Mouse (Mus musculus): ENCODE measurements around the gene Adamts18. TPM values are rescaled to one million over a fixed set of nuclear protein-coding genes. Genes with fewer than 3 reads are reported as not detected.

Adamts18 gene
- polyA plus RNA-seq, 1 experiment from 2014 or later, result 3.5 TPM

GRCm38 (mm10) chr8:113753153-113753552 is 95.4 kb downstream of the Adamts18 start:
- H3K27me3 ChIP-seq (ENCODE audit: control insufficient read depth, insufficient read depth, low read length), result no peaks in the 10 kb centered on the region
- no peaks in the 10 kb centered on the region for H3K36me3 ChIP-seq (ENCODE audit: control insufficient read depth, insufficient read depth, low read length)
- H3K27ac ChIP-seq (ENCODE audit: low read depth, low read length), result no peak overlapping the region
- H3K9me3 ChIP-seq (ENCODE audit: control insufficient read depth, low read length), result no peaks in the 10 kb centered on the region
- H3K4me1 ChIP-seq (ENCODE audit: control insufficient read depth, insufficient read depth, low read length), result 0 out of 2 replicates have a peak, but pooled peaks cover 7% of the 10 kb centered on the region
- 86% methylated on average over 2 of the region's 2 CpGs for whole genome bisulfite sequencing
- no peak for ATAC-seq (ENCODE audit: low FRiP score, low TSS enrichment)
- no peak overlapping the region for H3K9ac ChIP-seq (ENCODE audit: low read depth, low read length)
- no peak overlapping the region for H3K4me3 ChIP-seq (ENCODE audit: low read length)
- no peak overlapping the region for H3K4me2 ChIP-seq (replicated peaks; ENCODE audit: low read depth, low read length)

- 92% methylated on average over 3 of the region's 3 CpGs for WGBS
- no peaks in the 10 kb centered on the region for H3K27me3 ChIP-seq (ENCODE audit: control insufficient read depth, insufficient read depth, low read length)
- ATAC-seq (ENCODE audit: low FRiP score, low TSS enrichment), result no peak
- no peak overlapping the region for H3K27ac ChIP-seq (ENCODE audit: low read depth, low read length)
- no peaks in the 10 kb centered on the region for H3K9me3 ChIP-seq (ENCODE audit: control insufficient read depth, low read length)
- no peak overlapping the region for H3K4me2 ChIP-seq (replicated peaks; ENCODE audit: low read depth, low read length)
- no peak overlapping the region for H3K4me3 ChIP-seq (ENCODE audit: low read length)
- no peaks in the 10 kb centered on the region for H3K36me3 ChIP-seq (ENCODE audit: control insufficient read depth, insufficient read depth, low read length)
- no peak overlapping the region for H3K9ac ChIP-seq (ENCODE audit: low read depth, low read length)
- 0 out of 2 replicates have a peak, but pooled peaks cover 7% of the 10 kb centered on the region for H3K4me1 ChIP-seq (ENCODE audit: control insufficient read depth, insufficient read depth, low read length)
Measured at GRCm38 (mm10) chr8:113752349-113752748, 96.2 kb downstream of the Adamts18 start.

GRCm38 (mm10) chr8:113735496-113736060 is 113.0 kb downstream of the Adamts18 start:
- no peak overlapping the region for H3K4me3 ChIP-seq (ENCODE audit: low read length)
- no peaks in the 10 kb centered on the region for H3K9me3 ChIP-seq (ENCODE audit: control insufficient read depth, low read length)
- H3K27me3 ChIP-seq (ENCODE audit: control insufficient read depth, insufficient read depth, low read length), result no peaks in the 10 kb centered on the region
- ATAC-seq (ENCODE audit: low FRiP score, low TSS enrichment), result no peak
- 71% methylated on average over 9 of the region's 9 CpGs for WGBS
- H3K36me3 ChIP-seq (ENCODE audit: control insufficient read depth, insufficient read depth, low read length), result no peaks in the 10 kb centered on the region
- no peak overlapping the region for H3K4me2 ChIP-seq (replicated peaks; ENCODE audit: low read depth, low read length)
- no peak overlapping the region for H3K27ac ChIP-seq (ENCODE audit: low read depth, low read length)
- H3K9ac ChIP-seq (ENCODE audit: low read depth, low read length), result no peak overlapping the region
- H3K4me1 ChIP-seq (ENCODE audit: control insufficient read depth, insufficient read depth, low read length), result no peaks in the 10 kb centered on the region

- no peak overlapping the region for H3K4me2 ChIP-seq (replicated peaks; ENCODE audit: low read depth, low read length)
- H3K36me3 ChIP-seq (ENCODE audit: control insufficient read depth, insufficient read depth, low read length), result no peaks in the 10 kb centered on the region
- no peak overlapping the region for H3K4me3 ChIP-seq (ENCODE audit: low read length)
- H3K27ac ChIP-seq (ENCODE audit: low read depth, low read length), result no peak overlapping the region
- ATAC-seq (ENCODE audit: low FRiP score, low TSS enrichment), result no peak
- no peaks in the 10 kb centered on the region for H3K27me3 ChIP-seq (ENCODE audit: control insufficient read depth, insufficient read depth, low read length)
- H3K9me3 ChIP-seq (ENCODE audit: control insufficient read depth, low read length), result no peaks in the 10 kb centered on the region
- no peak overlapping the region for H3K9ac ChIP-seq (ENCODE audit: low read depth, low read length)
- 67% methylated on average over 8 of the region's 8 CpGs for WGBS
- H3K4me1 ChIP-seq (ENCODE audit: control insufficient read depth, insufficient read depth, low read length), result no peaks in the 10 kb centered on the region
Measured at GRCm38 (mm10) chr8:113725331-113725730, 123.2 kb downstream of the Adamts18 start.

GRCm38 (mm10) chr8:113723873-113724538 is 124.5 kb downstream of the Adamts18 start:
- Histone ChIP-seq H3K27ac (ENCODE audit: low read depth, low read length) (no peak overlapping the region), H3K9me3 (ENCODE audit: control insufficient read depth, low read length) (no peaks in the 10 kb centered on the region), H3K36me3 (ENCODE audit: control insufficient read depth, insufficient read depth, low read length) (no peaks in the 10 kb centered on the region), H3K9ac (ENCODE audit: low read depth, low read length) (no peak overlapping the region), H3K4me2 (replicated peaks; ENCODE audit: low read depth, low read length) (no peak overlapping the region), H3K27me3 (ENCODE audit: control insufficient read depth, insufficient read depth, low read length) (no peaks in the 10 kb centered on the region), H3K4me1 (ENCODE audit: control insufficient read depth, insufficient read depth, low read length) (no peaks in the 10 kb centered on the region), H3K4me3 (ENCODE audit: low read length) (no peak overlapping the region)
- 38% methylated on average over 5 of the region's 5 CpGs for WGBS
- ATAC-seq (ENCODE audit: low FRiP score, low TSS enrichment), result no peak

GRCm38 (mm10) chr8:113721459-113721858 is 127.1 kb downstream of the Adamts18 start:
- Histone ChIP-seq H3K27ac (ENCODE audit: low read depth, low read length) (no peak overlapping the region), H3K9ac (ENCODE audit: low read depth, low read length) (no peak overlapping the region), H3K36me3 (ENCODE audit: control insufficient read depth, insufficient read depth, low read length) (no peaks in the 10 kb centered on the region), H3K4me3 (ENCODE audit: low read length) (no peak overlapping the region), H3K4me1 (ENCODE audit: control insufficient read depth, insufficient read depth, low read length) (no peaks in the 10 kb centered on the region), H3K4me2 (replicated peaks; ENCODE audit: low read depth, low read length) (no peak overlapping the region), H3K27me3 (ENCODE audit: control insufficient read depth, insufficient read depth, low read length) (no peaks in the 10 kb centered on the region), H3K9me3 (ENCODE audit: control insufficient read depth, low read length) (no peaks in the 10 kb centered on the region)
- whole genome bisulfite sequencing, result 44% methylated on average over 13 of the region's 13 CpGs
- no peak for ATAC-seq (ENCODE audit: low FRiP score, low TSS enrichment)

- no peak overlapping the region for H3K4me2 ChIP-seq (replicated peaks; ENCODE audit: low read depth, low read length)
- 70% methylated on average over 7 of the region's 7 CpGs for WGBS
- H3K9me3 ChIP-seq (ENCODE audit: control insufficient read depth, low read length), result no peaks in the 10 kb centered on the region
- H3K36me3 ChIP-seq (ENCODE audit: control insufficient read depth, insufficient read depth, low read length), result no peaks in the 10 kb centered on the region
- no peak overlapping the region for H3K9ac ChIP-seq (ENCODE audit: low read depth, low read length)
- H3K4me3 ChIP-seq (ENCODE audit: low read length), result no peak overlapping the region
- no peak for ATAC-seq (ENCODE audit: low FRiP score, low TSS enrichment)
- H3K27ac ChIP-seq (ENCODE audit: low read depth, low read length), result no peak overlapping the region
- H3K27me3 ChIP-seq (ENCODE audit: control insufficient read depth, insufficient read depth, low read length), result no peaks in the 10 kb centered on the region
- H3K4me1 ChIP-seq (ENCODE audit: control insufficient read depth, insufficient read depth, low read length), result no peaks in the 10 kb centered on the region
Measured at GRCm38 (mm10) chr8:113704968-113705367, 143.6 kb downstream of the Adamts18 start.

GRCm38 (mm10) chr8:113691622-113692343 is 156.8 kb downstream of the Adamts18 start:
- Histone ChIP-seq H3K36me3 (ENCODE audit: control insufficient read depth, insufficient read depth, low read length) (no peaks in the 10 kb centered on the region), H3K4me2 (replicated peaks; ENCODE audit: low read depth, low read length) (no peak overlapping the region), H3K27me3 (ENCODE audit: control insufficient read depth, insufficient read depth, low read length) (no peaks in the 10 kb centered on the region), H3K27ac (ENCODE audit: low read depth, low read length) (no peak overlapping the region), H3K4me3 (ENCODE audit: low read length) (no peak overlapping the region), H3K9ac (ENCODE audit: low read depth, low read length) (no peak overlapping the region), H3K9me3 (ENCODE audit: control insufficient read depth, low read length) (no peaks in the 10 kb centered on the region), H3K4me1 (ENCODE audit: control insufficient read depth, insufficient read depth, low read length) (peaks cover 4% of the 10 kb centered on the region; the same call in 1 of the 2 replicates)
- 49% methylated on average over 14 of the region's 14 CpGs for WGBS
- ATAC-seq (ENCODE audit: low FRiP score, low TSS enrichment), result no peak

- Histone ChIP-seq H3K9me3 (ENCODE audit: control insufficient read depth, low read length) (no peaks in the 10 kb centered on the region), H3K4me3 (ENCODE audit: low read length) (no peak overlapping the region), H3K27ac (ENCODE audit: low read depth, low read length) (no peak overlapping the region), H3K36me3 (ENCODE audit: control insufficient read depth, insufficient read depth, low read length) (no peaks in the 10 kb centered on the region), H3K27me3 (ENCODE audit: control insufficient read depth, insufficient read depth, low read length) (no peaks in the 10 kb centered on the region), H3K4me2 (replicated peaks; ENCODE audit: low read depth, low read length) (no peak overlapping the region), H3K9ac (ENCODE audit: low read depth, low read length) (no peak overlapping the region), H3K4me1 (ENCODE audit: control insufficient read depth, insufficient read depth, low read length) (peaks cover 4% of the 10 kb centered on the region; the same call in 1 of the 2 replicates)
- 86% methylated on average over 8 of the region's 8 CpGs for WGBS
- no peak for ATAC-seq (ENCODE audit: low FRiP score, low TSS enrichment)
Measured at GRCm38 (mm10) chr8:113688543-113688915, 160.0 kb downstream of the Adamts18 start.

All from kidney, embryonic 14.5 days (tissue).